Mouse (Mus musculus) adrenal gland, postnatal 14 days (tissue): Measurements from ENCODE around the gene Sel1l3. TPM values are rescaled to one million over a fixed set of nuclear protein-coding genes. Genes with fewer than 3 reads are reported as not detected.

Experiments used
- DNase-seq: peaks from one replicate; pipeline ENCODE4 v3.0.0; 2021; ENCODE audit warnings: mixed read lengths
- long read RNA-seq, 2 experiments: library from polyadenylated mRNA; stranded (forward); transcript quantifications; one replicate each; pipeline ENCODE4 v2.0.0; 2021
- total RNA-seq: library from RNA; stranded (reverse); gene quantifications from 2 replicates; pipeline ENCODE4 v1.2.3, GENCODE M21; 2021

Sel1l3 gene
- total RNA-seq, result 2.9 and 3.0 TPM in 2 replicates
- long read RNA-seq, experiment 1, full-length matches to known transcripts, result 1 of 1 reads
- long read RNA-seq, experiment 1, partial matches to known transcripts, result 0 of 1 reads
- long read RNA-seq, experiment 1, other reads (novel, unspliced or antisense), result 0 of 1 reads
- long read RNA-seq, experiment 2, full-length matches to known transcripts, result 4 of 4 reads
- long read RNA-seq, experiment 2, partial matches to known transcripts, result 0 of 4 reads
- long read RNA-seq, experiment 2, other reads (novel, unspliced or antisense), result 0 of 4 reads

- peak; percentile 32 for DNase-seq
These were observed at the start of gene Sel1l3 for GRCm38 (mm10) chr5:53213711-53214352. Gene Sel1l3, minus strand, starts transcription at chr5:53213927.

GRCm38 (mm10) chr5:53261999-53262398 is 48.3 kb upstream of the Sel1l3 start:
- DNase-seq, result no peak

GRCm38 (mm10) chr5:53259894-53260293 is 46.2 kb upstream of the Sel1l3 start:
- no peak for DNase-seq

- peak; percentile 51 for DNase-seq
These were observed 44.5 kb upstream of the Sel1l3 start for GRCm38 (mm10) chr5:53258038-53258786.

- no peak for DNase-seq
These were observed 41.1 kb upstream of the Sel1l3 start for GRCm38 (mm10) chr5:53254821-53255220.

- DNase-seq, result no peak
These were observed 40.4 kb upstream of the Sel1l3 start for GRCm38 (mm10) chr5:53254154-53254553.

GRCm38 (mm10) chr5:53249431-53250061 is 35.8 kb upstream of the Sel1l3 start:
- DNase-seq, result no peak

- DNase-seq, result no peak
These were observed 34.8 kb upstream of the Sel1l3 start for GRCm38 (mm10) chr5:53248499-53248898.

GRCm38 (mm10) chr5:53243933-53244332 is 30.2 kb upstream of the Sel1l3 start:
- no peak for DNase-seq

GRCm38 (mm10) chr5:53242865-53243499 is 29.3 kb upstream of the Sel1l3 start:
- no peak for DNase-seq

- DNase-seq, result peak; percentile 23
These were observed 28.2 kb upstream of the Sel1l3 start for GRCm38 (mm10) chr5:53241963-53242362.

- DNase-seq, result no peak
These were observed 27.4 kb upstream of the Sel1l3 start for GRCm38 (mm10) chr5:53241109-53241508.

GRCm38 (mm10) chr5:53239831-53240440 is 26.2 kb upstream of the Sel1l3 start:
- DNase-seq, result no peak

- no peak for DNase-seq
These were observed 25.5 kb upstream of the Sel1l3 start for GRCm38 (mm10) chr5:53239189-53239588.

- no peak for DNase-seq
These were observed 25.0 kb upstream of the Sel1l3 start for GRCm38 (mm10) chr5:53238761-53239160.

GRCm38 (mm10) chr5:53236749-53237148 is 23.0 kb upstream of the Sel1l3 start:
- DNase-seq, result no peak

- peak; percentile 51 for DNase-seq
These were observed 22.4 kb upstream of the Sel1l3 start for GRCm38 (mm10) chr5:53236136-53236535.

GRCm38 (mm10) chr5:53235551-53235950 is 21.8 kb upstream of the Sel1l3 start:
- no peak for DNase-seq

- DNase-seq, result no peak
These were observed 16.8 kb upstream of the Sel1l3 start for GRCm38 (mm10) chr5:53230560-53230959.

- no peak for DNase-seq
These were observed 11.7 kb upstream of the Sel1l3 start for GRCm38 (mm10) chr5:53225434-53225833.

- DNase-seq, result no peak
These were observed 1.1 kb upstream of the Sel1l3 start for GRCm38 (mm10) chr5:53214801-53215200.

GRCm38 (mm10) chr5:53214362-53214761 is 635 bp upstream of the Sel1l3 start:
- DNase-seq, result no peak
